15 mouse cellular contexts compared by ENCODE assay signal in the genomic region with DNA sequence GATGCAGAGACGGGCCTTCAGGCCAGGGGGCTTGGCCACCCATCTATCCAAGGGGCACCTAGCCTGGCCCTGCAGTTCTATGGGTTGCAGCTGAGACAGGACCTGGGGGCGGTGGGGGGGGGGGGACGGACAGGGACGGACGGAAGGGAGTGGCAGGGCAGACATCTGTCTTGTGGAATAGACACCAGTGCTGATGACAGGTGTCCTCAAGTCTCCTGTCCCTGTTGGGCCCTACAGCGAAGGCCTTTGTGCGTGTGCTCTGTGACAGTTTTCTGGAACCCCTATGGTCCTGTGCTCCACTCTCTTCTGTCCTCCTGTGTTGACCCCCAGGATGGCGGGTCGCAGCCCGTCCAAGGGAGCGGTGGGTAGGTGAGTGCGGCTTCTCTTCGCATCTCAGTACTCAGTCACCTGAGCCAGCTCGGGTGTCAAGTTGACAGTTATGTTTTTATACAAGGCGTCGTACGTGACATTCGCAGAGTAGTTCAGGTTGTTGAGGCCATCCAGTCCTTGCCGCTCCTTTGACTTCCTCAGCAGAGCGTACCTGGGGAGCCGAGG. TPM values are rescaled to one million over a fixed set of nuclear protein-coding genes. Genes with fewer than 3 reads are reported as not detected.
DNase-seq lines count a peak whose midpoint lies in the region; ATAC-seq lines count a peak whose summit lies in the region.
"Had no signal": no experiment of that assay in that cellular context is flagged by ENCODE, and none has a peak within 500 bp of the region (broad histone marks: within the 10 kb centered on the region; RNA-seq: fewer than 3 reads in every experiment).

No protein-coding gene starts in this region.

- no peaks in the 10 kb centered on the region for H3K27me3 ChIP-seq in midbrain, embryonic 11.5 days (ENCODE audit: control insufficient read depth, insufficient read depth, low read length)
- no peaks in the 10 kb centered on the region for H3K27me3 ChIP-seq in midbrain, embryonic 14.5 days (ENCODE audit: control insufficient read depth, insufficient read depth, low read length)
- H3K27me3 ChIP-seq in hindbrain, embryonic 14.5 days (ENCODE audit: control insufficient read depth, insufficient read depth, low read length), result no peaks in the 10 kb centered on the region
- H3K27me3 ChIP-seq: limb, embryonic 12.5 days; neural tube, embryonic 13.5 days; Patski had no signal

- 91% methylated on average over 18 of the region's 21 CpGs for WGBS in midbrain, embryonic 11.5 days
- WGBS in midbrain, embryonic 14.5 days, result 94% methylated on average over 21 of the region's 21 CpGs
- whole genome bisulfite sequencing in hindbrain, embryonic 14.5 days, result 89% methylated on average over 21 of the region's 21 CpGs

- no peaks in the 10 kb centered on the region for H3K9me3 ChIP-seq in midbrain, embryonic 11.5 days (ENCODE audit: control insufficient read depth, low read length)
- H3K9me3 ChIP-seq in midbrain, embryonic 14.5 days (ENCODE audit: control insufficient read depth, low read length), result no peaks in the 10 kb centered on the region
- no peaks in the 10 kb centered on the region for H3K9me3 ChIP-seq in hindbrain, embryonic 14.5 days (ENCODE audit: control insufficient read depth, low read length)
- H3K9me3 ChIP-seq: limb, embryonic 12.5 days; midbrain, embryonic 10.5 days; neural tube, embryonic 13.5 days had no signal

- H3K36me3 ChIP-seq in midbrain, embryonic 11.5 days (ENCODE audit: control insufficient read depth, insufficient read depth, low read length), result peaks cover 2% of the 10 kb centered on the region; the same call in 1 of the 2 replicates
- peaks cover 22% of the 10 kb centered on the region for H3K36me3 ChIP-seq in midbrain, embryonic 14.5 days (ENCODE audit: control insufficient read depth, insufficient read depth, low read length)
- peaks cover 37% of the 10 kb centered on the region for H3K36me3 ChIP-seq in hindbrain, embryonic 14.5 days (replicated peaks; ENCODE audit: control insufficient read depth, insufficient read depth)

- H3K4me2 ChIP-seq in midbrain, embryonic 11.5 days, result no peak overlapping the region
- no peak overlapping the region for H3K4me2 ChIP-seq in midbrain, embryonic 14.5 days (ENCODE audit: low read length)
- no peak overlapping the region for H3K4me2 ChIP-seq in hindbrain, embryonic 14.5 days (replicated peaks)
- H3K4me2 ChIP-seq: limb, embryonic 12.5 days; lung, embryonic 14.5 days; neural tube, embryonic 13.5 days had no signal

- peaks cover 4% of the 10 kb centered on the region for H3K4me1 ChIP-seq in midbrain, embryonic 11.5 days (ENCODE audit: control insufficient read depth, insufficient read depth, low read length)
- 0 out of 2 replicates have a peak, but pooled peaks cover 4% of the 10 kb centered on the region for H3K4me1 ChIP-seq in midbrain, embryonic 14.5 days (ENCODE audit: control insufficient read depth, insufficient read depth, low read length)
- peaks cover 14% of the 10 kb centered on the region; the same call in 1 of the 2 replicates for H3K4me1 ChIP-seq in hindbrain, embryonic 14.5 days (replicated peaks; ENCODE audit: control insufficient read depth, insufficient read depth, low read length)

- H3K27ac ChIP-seq in midbrain, embryonic 11.5 days (ENCODE audit: low read depth, low read length), result no peak overlapping the region
- no peak overlapping the region for H3K27ac ChIP-seq in midbrain, embryonic 14.5 days (replicated peaks; ENCODE audit: low read depth, low read length)
- H3K27ac ChIP-seq in hindbrain, embryonic 14.5 days, result no peak overlapping the region
- H3K27ac ChIP-seq: kidney, postnatal 0 days had no signal

- ATAC-seq in midbrain, embryonic 11.5 days (ENCODE audit: low FRiP score), result no peak
- ATAC-seq in midbrain, embryonic 14.5 days (ENCODE audit: low FRiP score, low TSS enrichment), result no peak
- ATAC-seq in hindbrain, embryonic 14.5 days (ENCODE audit: low FRiP score), result no peak
- ATAC-seq: Patski had no signal

- no peak overlapping the region for H3K4me3 ChIP-seq in midbrain, embryonic 11.5 days (ENCODE audit: low read depth, low read length)
- no peak overlapping the region for H3K4me3 ChIP-seq in midbrain, embryonic 14.5 days (replicated peaks; ENCODE audit: low read depth, low read length)
- no peak overlapping the region for H3K4me3 ChIP-seq in hindbrain, embryonic 14.5 days (replicated peaks; ENCODE audit: low read length)
- H3K4me3 ChIP-seq: erythroblast, embryonic 14.5 days; limb, embryonic 12.5 days; midbrain, embryonic 10.5 days; neural tube, embryonic 13.5 days had no signal

- H3K9ac ChIP-seq in midbrain, embryonic 11.5 days (ENCODE audit: low read length), result no peak overlapping the region
- no peak overlapping the region for H3K9ac ChIP-seq in midbrain, embryonic 14.5 days (replicated peaks; ENCODE audit: low read length)
- H3K9ac ChIP-seq in hindbrain, embryonic 14.5 days, result no peak overlapping the region
- H3K9ac ChIP-seq: limb, embryonic 12.5 days; neural tube, embryonic 13.5 days had no signal

- peak; percentile 4 for DNase-seq in gastrocnemius, postnatal 25 days
- no peak for DNase-seq in gastrocnemius, adult 18-20 months (ENCODE audit: low spot score)
- peak; percentile 35 for DNase-seq in midbrain, embryonic 11.5 days (ENCODE audit: low spot score, missing footprints)
- no peak for DNase-seq in midbrain, embryonic 14.5 days
- peak; percentile 2 for DNase-seq in adrenal gland, postnatal 10 days
- peak; percentile 8 to 22 for DNase-seq in cerebellum, postnatal 25 days
- no peak for DNase-seq in embryo, embryonic 11 days
- DNase-seq in hindbrain, embryonic 14.5 days (ENCODE audit: low spot score), result no peak
- DNase-seq: lung, embryonic 14.5 days had no signal

RNA-seq across cellular contexts. Expression of a gene that starts 48.0 kb away (rescaled TPM):
- 1 to 10 TPM; 9.8 to 10.0 TPM for total RNA-seq in gastrocnemius, postnatal 25 days (2021)
- 1 to 10 TPM; 6.9 to 7.9 TPM for total RNA-seq in gastrocnemius, adult 18-20 months (2021)
- polyA plus RNA-seq in midbrain, embryonic 11.5 days (2014; fragmentation: Nextera tagmentation; extraction: Ambion mirVana), result 15.0 and 19.8 TPM in 2 replicates
- 16.2 and 20.4 TPM in 2 replicates for polyA plus RNA-seq in midbrain, embryonic 14.5 days (2014; fragmentation: Nextera tagmentation; extraction: Ambion mirVana)
- 10 to 100 TPM; 55.5 to 76.9 TPM for total RNA-seq in adrenal gland, postnatal 10 days (2021)
- 24.7 and 33.3 TPM in 2 replicates for polyA plus RNA-seq in hindbrain, embryonic 14.5 days (2014; fragmentation: Nextera tagmentation; extraction: Ambion mirVana)

Comparison
In these comparisons a context has a peak if more than half of its experiments do, and no peak if none do; other contexts are left out.
1. DNase-seq: peak in gastrocnemius, postnatal 25 days (single experiment), midbrain, embryonic 11.5 days (single experiment), adrenal gland, postnatal 10 days (single experiment) and cerebellum, postnatal 25 days (2 of 2); none in gastrocnemius, adult 18-20 months (single experiment), midbrain, embryonic 14.5 days (single experiment), embryo, embryonic 11 days (single experiment) and hindbrain, embryonic 14.5 days (single experiment).
2. RNA of a gene that starts 48.0 kb away (total RNA-seq): 55.5 to 76.9 TPM in adrenal gland, postnatal 10 days; 9.8 to 10.0 TPM in gastrocnemius, postnatal 25 days and 6.9 to 7.9 TPM in gastrocnemius, adult 18-20 months; every median in the first group is over 4 times any median in the second.